Mouse (Mus musculus) embryonic facial prominence, embryonic 15.5 days (tissue): ENCODE data around the gene Gm20481. TPM values are rescaled to one million over a fixed set of nuclear protein-coding genes. Genes with fewer than 3 reads are reported as not detected.

Experiments used
- ATAC-seq: fragments of 200-750 bp; cut with Nextera tagmentation; 2 replicates; pipeline ENCODE4 v1.8.0; 2017; ENCODE audit warnings: low read depth, moderate TSS enrichment; ENCODE audit not compliant: insufficient number of reproducible peaks, low FRiP score, low TSS enrichment
- H3K27ac ChIP-seq: fragments of 300-500 bp; sonication (generic); replicated peaks from 2 replicates; pipeline ENCODE4 v1.5.1; 2015; ENCODE audit warnings: mild to moderate bottlenecking, inconsistent platforms
- H3K27me3 ChIP-seq: fragments of 300-500 bp; sonication (generic); 2 replicates; pipeline ENCODE4 v1.6.1; 2015; ENCODE audit warnings: inconsistent platforms
- H3K36me3 ChIP-seq: fragments of 300-500 bp; sonication (generic); 2 replicates; pipeline ENCODE4 v1.6.1; 2015; ENCODE audit warnings: mild to moderate bottlenecking, inconsistent platforms
- H3K4me1 ChIP-seq: fragments of 300-500 bp; sonication (generic); 2 replicates; pipeline ENCODE4 v1.6.1; 2015; ENCODE audit warnings: inconsistent platforms
- H3K4me2 ChIP-seq: fragments of 300-500 bp; sonication (generic); replicated peaks from 2 replicates; pipeline ENCODE4 v1.6.1; 2015; ENCODE audit warnings: mild to moderate bottlenecking, inconsistent platforms
- H3K4me3 ChIP-seq: fragments of 300-500 bp; sonication (generic); replicated peaks from 2 replicates; pipeline ENCODE4 v1.5.1; 2015; ENCODE audit warnings: mild to moderate bottlenecking, inconsistent platforms
- H3K9ac ChIP-seq: fragments of 300-500 bp; sonication (generic); 2 replicates; pipeline ENCODE4 v1.6.1; 2015; ENCODE audit warnings: inconsistent platforms
- H3K9me3 ChIP-seq: fragments of 300-500 bp; sonication (generic); replicated peaks from 2 replicates; pipeline ENCODE4 v1.6.1; 2016; ENCODE audit warnings: inconsistent platforms
- WGBS: fragments of 180-500 bp; shearing (Covaris S2); methylation state at CpG from one replicate; pipeline ENCODE4 v1.1.7; 2015; 5-methylcytosine and 5-hydroxymethylcytosine counted together
- polyA plus RNA-seq: library from polyadenylated mRNA; unstranded; fragments of >200 nt; fragmentation: Nextera tagmentation; extraction: Ambion mirVana; gene quantifications from 2 replicates; pipeline ENCODE4 v1.2.1, GENCODE M21; 2015

Gm20481 gene
- polyA plus RNA-seq, 1 experiment from 2014 or later: not detected

DNA sequence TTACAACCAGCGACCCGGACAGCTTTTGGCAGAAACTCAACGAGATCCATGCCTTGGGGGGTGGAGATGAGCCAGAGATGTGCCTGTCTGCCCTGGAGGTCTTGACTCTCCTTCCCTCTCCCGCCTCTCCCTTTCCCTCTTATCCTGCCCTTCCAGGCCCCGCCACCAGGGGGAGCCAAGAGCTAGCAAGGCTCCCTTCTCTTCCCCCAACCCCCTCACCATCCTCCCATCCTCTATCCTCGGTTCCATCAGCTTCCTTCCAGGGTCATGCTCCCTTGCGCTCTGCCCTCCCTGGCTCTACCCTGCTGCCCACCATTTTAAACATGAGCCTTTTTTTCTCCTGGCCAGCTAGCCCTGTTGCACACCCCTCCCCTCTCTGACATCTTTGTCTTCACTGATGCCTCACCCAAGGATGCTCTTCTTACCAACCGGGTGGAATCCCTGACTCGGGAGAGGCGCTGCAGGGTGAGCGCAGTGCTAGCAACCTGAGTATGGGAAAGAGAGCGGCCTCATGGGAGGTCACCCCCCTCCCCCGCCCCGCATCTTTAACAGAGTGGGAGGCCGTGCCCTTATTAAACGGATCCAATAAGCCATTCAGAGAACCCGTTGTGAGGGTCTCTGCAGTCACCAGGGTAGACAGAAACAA, 51.6 kb downstream of the Gm20481 start:
- WGBS: 8% methylated on average over 17 of the region's 17 CpGs
- no peak overlapping the region for H3K9ac ChIP-seq
- H3K27me3 ChIP-seq: no peaks in the 10 kb centered on the region
- H3K4me3 ChIP-seq: 0 out of 2 replicates have a peak overlapping the region, but pooled peaks have one; percentile 2
- peaks cover 6% of the 10 kb centered on the region; the same call in 1 of the 2 replicates for H3K36me3 ChIP-seq
- ATAC-seq: peak; percentile 26; the same call in 1 of the 2 replicates
- H3K4me2 ChIP-seq: peak overlapping the region; percentile 28; the same call in 1 of the 2 replicates
- H3K4me1 ChIP-seq: peaks cover 32% of the 10 kb centered on the region
- H3K27ac ChIP-seq: no peak overlapping the region
- no peaks in the 10 kb centered on the region for H3K9me3 ChIP-seq

Other genes starting within 250 kb of the Gm20481 start
- 1.4 and 2.1 TPM in 2 replicates for gene C4b, start 226.0 kb upstream of the Gm20481 start, polyA plus RNA-seq
- gene Cyp21a1, start 165.4 kb upstream of the Gm20481 start, polyA plus RNA-seq: 0.12 TPM in 1 of 2 replicates, not detected in the other
- 30.4 and 33.8 TPM in 2 replicates for gene Stk19, start 133.0 kb upstream of the Gm20481 start, polyA plus RNA-seq
- gene Dxo, start 132.9 kb upstream of the Gm20481 start, polyA plus RNA-seq: 66.2 and 70.7 TPM in 2 replicates
- 50.6 and 55.0 TPM in 2 replicates for gene Skiv2l, start 119.7 kb upstream of the Gm20481 start, polyA plus RNA-seq
- gene Nelfe, start 119.5 kb upstream of the Gm20481 start, polyA plus RNA-seq: 97.7 and 114 TPM in 2 replicates
- gene Cfb, start 107.4 kb upstream of the Gm20481 start, polyA plus RNA-seq: 2.9 and 3.2 TPM in 2 replicates
- gene Zbtb12, start 90.4 kb upstream of the Gm20481 start, polyA plus RNA-seq: 3.2 and 4.2 TPM in 2 replicates
- not detected in 2 replicates for gene Gm20547, start 87.9 kb upstream of the Gm20481 start, polyA plus RNA-seq
- gene C2, start 71.6 kb upstream of the Gm20481 start, polyA plus RNA-seq: 6.7 and 7.3 TPM in 2 replicates
- gene Ehmt2, start 71.4 kb upstream of the Gm20481 start, polyA plus RNA-seq: 86.8 and 92.7 TPM in 2 replicates
- gene Slc44a4, start 55.4 kb upstream of the Gm20481 start, polyA plus RNA-seq: 0.49 and 0.69 TPM in 2 replicates
- gene Neu1, start 38.7 kb upstream of the Gm20481 start, polyA plus RNA-seq: 20.8 and 22.7 TPM in 2 replicates
- 2.2 and 3.4 TPM in 2 replicates for gene Hspa1b, start 10.7 kb upstream of the Gm20481 start, polyA plus RNA-seq
- gene Hspa1a, start 2.2 kb downstream of the Gm20481 start, polyA plus RNA-seq: 19.5 and 19.7 TPM in 2 replicates
- gene Hspa1l, start 2.8 kb downstream of the Gm20481 start, polyA plus RNA-seq: 0.71 and 0.77 TPM in 2 replicates
- 163 and 173 TPM in 2 replicates for gene Lsm2, start 11.9 kb downstream of the Gm20481 start, polyA plus RNA-seq
- gene Vars, start 31.1 kb downstream of the Gm20481 start, polyA plus RNA-seq: 108 and 114 TPM in 2 replicates
- 0.43 and 0.58 TPM in 2 replicates for gene Vwa7, start 46.7 kb downstream of the Gm20481 start, polyA plus RNA-seq
- gene Sapcd1, start 58.1 kb downstream of the Gm20481 start, polyA plus RNA-seq: 21.5 and 23.4 TPM in 2 replicates
- 3.6 and 5.4 TPM in 2 replicates for gene Msh5, start 76.8 kb downstream of the Gm20481 start, polyA plus RNA-seq
- 324 and 329 TPM in 2 replicates for gene Clic1, start 80.1 kb downstream of the Gm20481 start, polyA plus RNA-seq
- gene Ddah2, start 89.1 kb downstream of the Gm20481 start, polyA plus RNA-seq: 319 and 347 TPM in 2 replicates
- gene Ly6g6c, start 95.5 kb downstream of the Gm20481 start, polyA plus RNA-seq: 98.5 and 131 TPM in 2 replicates
- 1.1 and 1.4 TPM in 2 replicates for gene Mpig6b, start 96.3 kb downstream of the Gm20481 start, polyA plus RNA-seq
- 31.4 and 33.0 TPM in 2 replicates for gene Ly6g6e, start 107.0 kb downstream of the Gm20481 start, polyA plus RNA-seq
- 1.5 and 2.3 TPM in 2 replicates for gene Ly6g6d, start 108.2 kb downstream of the Gm20481 start, polyA plus RNA-seq
- gene Ly6g6f, start 115.7 kb downstream of the Gm20481 start, polyA plus RNA-seq: 0.20 and 0.28 TPM in 2 replicates
- 102 and 105 TPM in 2 replicates for gene Abhd16a, start 119.4 kb downstream of the Gm20481 start, polyA plus RNA-seq
- not detected in 2 replicates for gene Ly6g5c, start 138.4 kb downstream of the Gm20481 start, polyA plus RNA-seq
- gene Ly6g5b, start 145.5 kb downstream of the Gm20481 start, polyA plus RNA-seq: 1.4 and 1.8 TPM in 2 replicates
- 19.5 and 20.1 TPM in 2 replicates for gene Gpank1, start 151.5 kb downstream of the Gm20481 start, polyA plus RNA-seq
- 278 and 279 TPM in 2 replicates for gene Csnk2b, start 152.1 kb downstream of the Gm20481 start, polyA plus RNA-seq
- gene D17H6S53E, start 156.5 kb downstream of the Gm20481 start, polyA plus RNA-seq: 11.2 and 12.2 TPM in 2 replicates
- gene Apom, start 162.1 kb downstream of the Gm20481 start, polyA plus RNA-seq: 0.17 TPM in 1 of 2 replicates, not detected in the other
- 57.8 TPM in 2 replicates for gene Bag6, start 165.3 kb downstream of the Gm20481 start, polyA plus RNA-seq
- 179 and 198 TPM in 2 replicates for gene Prrc2a, start 195.0 kb downstream of the Gm20481 start, polyA plus RNA-seq
- gene Aif1, start 206.2 kb downstream of the Gm20481 start, polyA plus RNA-seq: 15.5 and 17.5 TPM in 2 replicates
- 27.2 and 27.4 TPM in 2 replicates for gene Lst1, start 218.5 kb downstream of the Gm20481 start, polyA plus RNA-seq
- gene Ltb, start 224.5 kb downstream of the Gm20481 start, polyA plus RNA-seq: 2.3 and 2.9 TPM in 2 replicates
- gene Tnf, start 232.1 kb downstream of the Gm20481 start, polyA plus RNA-seq: 0.47 and 0.76 TPM in 2 replicates
- 0.27 and 0.32 TPM in 2 replicates for gene Lta, start 235.4 kb downstream of the Gm20481 start, polyA plus RNA-seq